Mouse (Mus musculus) C2C12 (cell line): ENCODE results near the gene Tmem255b.

Source experiments
- CTCF ChIP-seq: IDR thresholded peaks from one replicate; pipeline ENCODE4 v1.5.1; 2011; ENCODE audit not compliant: control insufficient read depth, insufficient read depth, insufficient read length
- MAX ChIP-seq: IDR thresholded peaks from one replicate; pipeline ENCODE4 v1.6.1; 2011; ENCODE audit warnings: mild to moderate bottlenecking, control low read depth
- USF1 ChIP-seq: IDR thresholded peaks from one replicate; pipeline ENCODE4 v1.6.1; 2011; ENCODE audit warnings: low read depth, mild to moderate bottlenecking, control low read depth, moderate library complexity

DNA sequence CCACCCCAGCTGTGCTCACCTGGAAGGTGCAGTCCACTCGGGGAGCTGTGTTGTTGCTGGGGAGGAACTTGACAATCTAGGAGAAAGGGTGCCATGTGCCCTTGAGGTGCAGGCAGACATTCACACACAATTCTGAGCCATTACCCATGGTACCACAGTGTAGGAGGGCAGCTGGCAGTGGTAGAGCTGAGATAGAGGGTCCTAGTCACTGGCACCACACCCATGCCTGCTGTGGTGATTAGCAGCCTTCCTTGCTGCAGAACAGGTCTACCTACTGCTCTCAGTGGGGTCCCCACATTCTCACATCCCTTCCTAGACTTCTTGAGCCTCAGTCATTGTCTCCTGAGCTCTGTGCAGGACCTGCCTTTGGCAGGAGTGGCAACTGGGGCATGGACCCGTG, 46.2 kb upstream of the Tmem255b start:
- TF ChIP-seq CTCF (no peak), USF1 (no peak), MAX (no peak)
